Mouse (Mus musculus): ENCODE measurements around the gene Szrd1. TPM values are rescaled to one million over a fixed set of nuclear protein-coding genes. Genes with fewer than 3 reads are reported as not detected.
"Not testable (repeated sequence)": the region's sequence is repeated elsewhere in the genome, so short reads cannot be mapped to it uniquely, and the experiment has no call there.

The Szrd1 gene
- polyA plus RNA-seq, 1 experiment from 2014 or later = 30.7 TPM

DNA sequence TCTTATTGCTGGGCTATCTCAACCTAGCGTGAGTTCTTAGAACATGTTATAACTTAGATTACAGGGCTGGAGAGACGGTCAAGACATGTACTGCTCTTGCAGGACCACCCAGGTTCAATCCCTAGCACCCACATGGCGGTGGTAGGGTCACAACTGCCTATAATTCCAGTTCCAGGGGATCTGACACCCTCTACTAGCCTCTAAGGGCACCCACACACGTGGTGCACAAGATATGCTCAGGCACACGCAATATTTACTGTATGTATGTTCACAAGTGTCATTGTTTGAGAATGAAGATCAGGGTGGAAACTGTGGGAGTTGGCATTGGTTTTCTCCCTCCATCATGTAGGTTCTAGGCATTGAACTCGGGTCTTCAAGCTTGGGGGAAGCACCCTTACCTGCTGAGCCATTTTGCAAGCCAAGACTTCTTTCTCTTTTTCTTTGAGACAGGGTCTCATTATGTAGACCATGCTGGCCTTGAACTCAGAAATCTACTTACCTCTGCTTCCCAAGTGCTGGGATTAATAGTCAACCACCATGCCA lies 7.0 kb upstream of the Szrd1 start:
- Histone ChIP-seq H3K4me1 (replicated peaks) (peaks cover 26% of the 10 kb centered on the region), H3K4me3 (replicated peaks) (no peak overlapping the region), H3K27me3 (no peaks in the 10 kb centered on the region), H3K27ac (no peak overlapping the region), H3K36me3 (no peaks in the 10 kb centered on the region), H3K9me3 (no peaks in the 10 kb centered on the region), H3K4me2 (replicated peaks) (peak overlapping the region; percentile 92; the same call in 1 of the 2 replicates), H3K9ac (replicated peaks) (no peak overlapping the region)
- WGBS = 94% methylated on average over 6 of the region's 6 CpGs
- ATAC-seq = no peak

DNA sequence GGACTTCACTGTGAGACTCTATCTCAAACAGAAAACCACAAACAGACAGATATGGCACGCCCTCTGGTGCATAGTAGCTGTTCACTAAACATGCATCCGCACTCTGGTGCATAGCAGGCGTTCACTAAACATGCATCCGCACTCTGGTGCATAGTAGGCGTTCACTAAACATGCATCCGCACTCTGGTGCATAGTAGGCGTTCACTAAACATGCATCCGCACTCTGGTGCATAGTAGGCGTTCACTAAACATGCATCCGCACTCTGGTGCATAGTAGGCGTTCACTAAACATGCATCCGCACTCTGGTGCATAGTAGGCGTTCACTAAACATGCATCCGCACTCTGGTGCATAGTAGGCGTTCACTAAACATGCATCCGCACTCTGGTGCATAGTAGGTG lies 5.5 kb upstream of the Szrd1 start:
- not testable (repeated sequence) for H3K4me2 ChIP-seq (replicated peaks); H3K27ac ChIP-seq; ATAC-seq; H3K9ac ChIP-seq (replicated peaks); H3K4me3 ChIP-seq (replicated peaks); H3K27me3 ChIP-seq; H3K9me3 ChIP-seq; H3K36me3 ChIP-seq
- peaks cover 21% of the 10 kb centered on the region for H3K4me1 ChIP-seq (replicated peaks)
- 92% methylated on average over 12 of the region's 16 CpGs for WGBS

GRCm38 (mm10) chr4:141142285-141142811 lies 2.8 kb upstream of the Szrd1 start:
- H3K36me3 ChIP-seq = no peaks in the 10 kb centered on the region
- WGBS = 28% methylated on average over 9 of the region's 9 CpGs
- H3K9ac ChIP-seq (replicated peaks) = no peak overlapping the region
- peaks cover 21% of the 10 kb centered on the region for H3K4me1 ChIP-seq (replicated peaks)
- no peaks in the 10 kb centered on the region for H3K9me3 ChIP-seq
- H3K27ac ChIP-seq = no peak overlapping the region
- no peaks in the 10 kb centered on the region for H3K27me3 ChIP-seq
- no peak overlapping the region for H3K4me2 ChIP-seq (replicated peaks)
- H3K4me3 ChIP-seq (replicated peaks) = no peak overlapping the region
- ATAC-seq = no peak

- Histone ChIP-seq H3K9me3 (no peaks in the 10 kb centered on the region), H3K27ac (no peak overlapping the region), H3K9ac (replicated peaks) (no peak overlapping the region), H3K27me3 (no peaks in the 10 kb centered on the region), H3K4me2 (replicated peaks) (no peak overlapping the region), H3K36me3 (no peaks in the 10 kb centered on the region), H3K4me3 (replicated peaks) (no peak overlapping the region), H3K4me1 (replicated peaks) (peaks cover 28% of the 10 kb centered on the region)
- 97% methylated on average over 6 of the region's 6 CpGs for WGBS
- ATAC-seq = no peak
Measured at GRCm38 (mm10) chr4:141140967-141141366, 1.4 kb upstream of the Szrd1 start.

DNA sequence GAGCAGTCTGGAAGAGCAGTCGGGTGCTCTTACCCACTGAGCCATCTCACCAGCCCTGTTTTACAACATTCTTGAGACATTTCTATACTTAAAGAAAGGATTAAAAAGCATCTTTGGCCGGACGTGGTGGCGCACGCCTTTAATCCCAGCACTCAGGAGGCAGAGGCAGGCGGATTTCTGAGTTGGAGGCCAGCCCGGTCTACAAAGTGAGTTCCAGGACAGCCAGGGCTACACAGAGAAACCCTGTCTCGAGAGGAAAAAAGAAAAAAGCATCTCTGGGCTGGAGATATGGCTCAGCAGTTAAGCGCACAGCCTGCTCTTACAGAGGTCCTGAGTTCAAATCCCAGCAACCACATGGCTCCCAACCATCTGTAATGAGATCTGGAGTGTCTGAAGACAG lies 779 bp upstream of the Szrd1 start:
- not testable (repeated sequence) for H3K9ac ChIP-seq (replicated peaks); H3K4me3 ChIP-seq (replicated peaks)

DNA sequence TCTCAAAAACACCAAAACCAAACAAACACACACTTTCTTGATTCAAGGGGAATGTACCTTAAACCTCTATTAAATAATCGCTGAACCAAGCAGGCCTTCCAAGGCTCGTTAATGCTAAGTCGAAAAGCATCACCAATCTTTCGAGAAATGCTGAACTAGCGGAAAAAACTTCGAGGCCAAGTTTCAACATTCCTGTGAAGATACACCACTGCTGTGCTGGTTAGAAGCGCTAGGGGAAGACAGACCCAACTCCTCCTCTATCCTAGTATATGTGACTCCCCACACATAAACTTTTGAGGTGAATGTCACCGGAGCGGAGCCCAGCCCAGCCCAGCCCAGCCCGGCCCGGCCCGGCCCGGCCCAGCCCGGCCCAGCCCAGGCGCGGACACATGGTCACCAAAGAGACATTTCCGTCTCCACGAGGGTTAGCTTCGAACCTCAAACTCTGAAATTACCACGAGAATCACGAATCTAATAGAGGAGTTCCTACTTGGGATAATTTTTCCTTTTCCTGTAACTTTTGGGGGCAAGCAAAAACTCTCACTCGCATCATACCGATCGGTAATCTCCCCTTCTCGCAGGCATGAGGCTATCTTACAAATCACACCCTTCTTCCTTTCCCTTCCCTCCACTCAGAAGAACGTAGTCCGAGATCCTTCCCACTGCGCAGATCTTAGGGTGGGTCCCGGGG lies 1.0 kb downstream of the Szrd1 start:
- Histone ChIP-seq H3K4me3 (replicated peaks) (peak overlapping the region; percentile 93), H3K4me1 (replicated peaks) (peaks cover 48% of the 10 kb centered on the region), H3K27me3 (no peaks in the 10 kb centered on the region), H3K9me3 (no peaks in the 10 kb centered on the region), H3K4me2 (replicated peaks) (peak overlapping the region; percentile 90), H3K36me3 (no peaks in the 10 kb centered on the region), H3K27ac (peak overlapping the region; percentile 95; the same call in 1 of the 2 replicates), H3K9ac (replicated peaks) (peak overlapping the region; percentile 88)
- WGBS = 6% methylated on average over 29 of the region's 29 CpGs
- ATAC-seq = 0 out of 2 replicates have a peak, but pooled peaks have one; percentile 1

More for the DNA sequence above, 779 bp upstream of the Szrd1 start:
- H3K27me3 ChIP-seq; H3K36me3 ChIP-seq; H3K4me2 ChIP-seq (replicated peaks); ATAC-seq; H3K27ac ChIP-seq; H3K9me3 ChIP-seq: not testable (repeated sequence)
- 90% methylated on average over 9 of the region's 9 CpGs for WGBS
- H3K4me1 ChIP-seq (replicated peaks) = peaks cover 33% of the 10 kb centered on the region

- not testable (repeated sequence) for H3K9me3 ChIP-seq; H3K27ac ChIP-seq; H3K4me3 ChIP-seq (replicated peaks); H3K27me3 ChIP-seq; ATAC-seq; H3K36me3 ChIP-seq
- peaks cover 52% of the 10 kb centered on the region for H3K4me1 ChIP-seq (replicated peaks)
- H3K4me2 ChIP-seq (replicated peaks) = peak overlapping the region; percentile 90
- 0 out of 2 replicates have a peak overlapping the region, but pooled peaks have one; percentile 41 for H3K9ac ChIP-seq (replicated peaks)
- WGBS = 73% methylated on average over 3 of the region's 3 CpGs
Measured at GRCm38 (mm10) chr4:141137740-141138139, 1.8 kb downstream of the Szrd1 start.

DNA sequence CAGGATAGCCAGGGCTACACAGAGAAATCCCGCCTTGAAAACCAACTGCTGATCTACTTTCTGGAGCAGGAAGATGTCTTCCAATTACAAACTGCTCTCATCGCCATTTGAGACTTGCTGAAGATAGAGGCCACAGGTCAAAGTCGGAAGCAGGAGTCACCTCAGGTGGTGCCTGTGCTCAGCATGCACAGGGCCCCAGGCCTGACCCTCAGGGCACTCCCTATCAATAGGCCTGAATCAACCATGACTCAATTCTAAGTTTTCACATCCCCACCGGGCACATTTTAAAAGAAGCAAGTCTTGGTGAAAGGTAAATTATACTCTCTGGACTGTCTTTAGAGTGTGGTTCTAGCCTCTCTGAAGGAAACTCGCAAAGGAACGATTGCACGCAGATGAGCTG lies 3.4 kb downstream of the Szrd1 start:
- Histone ChIP-seq H3K9me3 (no peaks in the 10 kb centered on the region), H3K27ac (no peak overlapping the region), H3K4me3 (replicated peaks) (no peak overlapping the region), H3K27me3 (no peaks in the 10 kb centered on the region), H3K4me2 (replicated peaks) (no peak overlapping the region), H3K4me1 (replicated peaks) (peaks cover 69% of the 10 kb centered on the region), H3K9ac (replicated peaks) (no peak overlapping the region), H3K36me3 (no peaks in the 10 kb centered on the region)
- 75% methylated on average over 7 of the region's 7 CpGs for WGBS
- no peak for ATAC-seq

- peak overlapping the region; percentile 4 for H3K4me2 ChIP-seq (replicated peaks)
- no peaks in the 10 kb centered on the region for H3K36me3 ChIP-seq
- no peak overlapping the region for H3K4me3 ChIP-seq (replicated peaks)
- H3K27ac ChIP-seq = peak overlapping the region; percentile 70
- H3K4me1 ChIP-seq (replicated peaks) = peaks cover 75% of the 10 kb centered on the region
- ATAC-seq = no peak
- H3K9me3 ChIP-seq = no peaks in the 10 kb centered on the region
- WGBS = 65% methylated on average over 20 of the region's 20 CpGs
- H3K9ac ChIP-seq (replicated peaks) = 0 out of 2 replicates have a peak overlapping the region, but pooled peaks have one; percentile 15
- no peaks in the 10 kb centered on the region for H3K27me3 ChIP-seq
Measured at GRCm38 (mm10) chr4:141134751-141135530, 4.6 kb downstream of the Szrd1 start.

DNA sequence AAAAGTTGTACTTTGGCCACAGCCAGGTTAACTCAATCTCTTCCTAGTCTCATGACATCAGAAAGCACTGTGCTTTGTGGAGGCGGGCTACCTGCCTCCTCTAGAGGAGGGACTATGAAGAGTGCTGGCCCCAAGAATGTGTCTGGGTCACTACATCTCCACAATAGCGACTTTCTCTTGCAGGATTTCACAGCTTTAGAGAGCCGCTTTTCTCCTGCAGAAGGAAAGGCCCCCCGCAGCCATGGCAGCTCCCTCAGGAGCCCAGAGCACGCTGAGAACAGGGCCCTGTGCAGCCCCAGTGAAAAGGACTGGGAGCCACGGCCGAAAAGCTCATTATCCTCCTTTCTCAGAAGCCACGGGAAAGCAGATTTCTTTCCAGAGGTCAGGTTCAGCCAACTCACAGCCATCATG lies 5.5 kb downstream of the Szrd1 start:
- 0 out of 2 replicates have a peak overlapping the region, but pooled peaks have one; percentile 3 for H3K9ac ChIP-seq (replicated peaks)
- no peaks in the 10 kb centered on the region for H3K36me3 ChIP-seq
- peak overlapping the region; percentile 4; the same call in 1 of the 2 replicates for H3K4me2 ChIP-seq (replicated peaks)
- H3K27ac ChIP-seq = peak overlapping the region; percentile 70
- no peak overlapping the region for H3K4me3 ChIP-seq (replicated peaks)
- no peaks in the 10 kb centered on the region for H3K27me3 ChIP-seq
- ATAC-seq = no peak
- no peaks in the 10 kb centered on the region for H3K9me3 ChIP-seq
- WGBS = 10% methylated on average over 8 of the region's 8 CpGs
- peaks cover 75% of the 10 kb centered on the region for H3K4me1 ChIP-seq (replicated peaks)

DNA sequence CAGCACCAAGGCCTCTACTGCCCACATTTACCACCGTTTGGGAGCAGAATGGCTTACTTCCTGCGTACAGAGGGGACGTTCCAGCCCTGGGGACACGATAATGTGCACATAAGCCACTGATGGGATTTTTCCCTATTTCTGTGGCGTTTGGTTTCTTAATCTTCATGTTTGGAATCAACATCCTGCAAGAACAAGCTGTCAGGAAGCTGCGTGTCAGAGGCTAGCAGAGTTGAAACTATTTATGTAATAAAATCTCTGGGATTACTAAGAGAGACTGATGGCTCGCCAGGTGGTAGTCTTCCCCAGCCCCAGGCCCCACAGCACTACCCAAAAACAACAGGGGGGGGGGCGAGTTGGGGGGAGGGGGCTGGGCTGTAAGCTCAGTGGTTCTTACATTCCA lies 6.3 kb downstream of the Szrd1 start:
- Histone ChIP-seq H3K27ac (no peak overlapping the region), H3K9ac (replicated peaks) (no peak overlapping the region), H3K9me3 (no peaks in the 10 kb centered on the region), H3K4me3 (replicated peaks) (no peak overlapping the region), H3K4me2 (replicated peaks) (no peak overlapping the region), H3K36me3 (no peaks in the 10 kb centered on the region), H3K27me3 (no peaks in the 10 kb centered on the region), H3K4me1 (replicated peaks) (peaks cover 68% of the 10 kb centered on the region)
- 59% methylated on average over 8 of the region's 8 CpGs for WGBS
- no peak for ATAC-seq

DNA sequence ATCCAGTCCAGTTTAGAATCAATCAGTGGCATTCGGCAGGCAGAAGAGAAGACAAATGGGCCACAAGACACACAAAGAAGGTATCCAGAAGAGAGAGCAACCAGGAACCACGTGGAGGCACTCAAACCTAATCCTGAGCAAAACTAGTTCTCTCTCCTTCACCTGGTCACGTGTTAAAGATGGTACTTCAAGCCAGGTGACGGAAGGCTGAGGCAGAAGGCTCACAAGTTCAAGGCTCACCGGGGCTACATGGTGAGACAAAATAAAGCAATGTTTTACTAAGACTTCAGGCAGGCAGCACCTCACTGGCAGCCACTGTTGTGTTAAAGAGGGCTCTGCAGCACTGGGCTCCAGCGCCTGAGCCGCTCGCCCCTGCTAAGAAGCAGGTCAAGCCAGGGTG lies 7.4 kb downstream of the Szrd1 start:
- no peaks in the 10 kb centered on the region for H3K36me3 ChIP-seq
- 0 out of 2 replicates have a peak overlapping the region, but pooled peaks have one; percentile 3 for H3K9ac ChIP-seq (replicated peaks)
- H3K9me3 ChIP-seq = no peaks in the 10 kb centered on the region
- H3K4me3 ChIP-seq (replicated peaks) = no peak overlapping the region
- H3K4me2 ChIP-seq (replicated peaks) = no peak overlapping the region; the same call in 1 of the 2 replicates
- no peaks in the 10 kb centered on the region for H3K27me3 ChIP-seq
- H3K4me1 ChIP-seq (replicated peaks) = peaks cover 59% of the 10 kb centered on the region
- 54% methylated on average over 8 of the region's 8 CpGs for WGBS
- peak overlapping the region; percentile 45; the same call in 1 of the 2 replicates for H3K27ac ChIP-seq
- ATAC-seq = no peak
